Mouse (Mus musculus) Patski (cell line): ENCODE results near the gene Sgca. TPM values are rescaled to one million over a fixed set of nuclear protein-coding genes. Genes with fewer than 3 reads are reported as not detected.
A peak's percentile ranks its signal among the peaks of the same experiment; 100 is the strongest.
"Not testable (repeated sequence)": the region's sequence is repeated elsewhere in the genome, so short reads cannot be mapped to it uniquely, and the experiment has no call there.

Experiments
- ATAC-seq: fragments of 100-300 bp; one replicate; pipeline ENCODE4 v1.8.0; 2021
- CTCF ChIA-PET: fragments of 350-600 bp; sonication (Branson Sonifier 250); formaldehyde crosslinking; loops from one replicate; lab custom pipeline; 2022; ENCODE audit warnings: inconsistent platforms; lab: Charles Lee
- POLR2A ChIA-PET: fragments of 350-600 bp; sonication (Branson Sonifier 250); formaldehyde crosslinking; loops from one replicate; lab custom pipeline; 2022; ENCODE audit warnings: antibody characterized with exemption, inconsistent platforms; lab: Charles Lee
- DNase-seq: peaks from one replicate; pipeline ENCODE4 v3.0.0-alpha.2; 2011; ENCODE audit warnings: low read depth, low spot score
- H3K27me3 ChIP-seq: fragments of 371-371 bp; one replicate; pipeline ENCODE4 v1.5.1; 2021
- CTCF ChIP-seq: fragments of 100-300 bp; IDR thresholded peaks from one replicate; pipeline ENCODE4 v1.5.1; 2021
- in situ Hi-C: fragments of 300-500 bp; cut with MboI; formaldehyde crosslinking; loops from 3 replicates; pipeline ENCODE4 v1.11.1; 2018; ENCODE audit warnings: low pct_unique_long_range_greater_than_20kb, mixed read lengths
- polyA plus RNA-seq: library from polyadenylated mRNA; unstranded; gene quantifications from one replicate; pipeline ENCODE4 v1.2.3, GENCODE M21; 2021

Gene Sgca
- polyA plus RNA-seq, 1 experiment from 2014 or later, result 0.47 TPM

DNA sequence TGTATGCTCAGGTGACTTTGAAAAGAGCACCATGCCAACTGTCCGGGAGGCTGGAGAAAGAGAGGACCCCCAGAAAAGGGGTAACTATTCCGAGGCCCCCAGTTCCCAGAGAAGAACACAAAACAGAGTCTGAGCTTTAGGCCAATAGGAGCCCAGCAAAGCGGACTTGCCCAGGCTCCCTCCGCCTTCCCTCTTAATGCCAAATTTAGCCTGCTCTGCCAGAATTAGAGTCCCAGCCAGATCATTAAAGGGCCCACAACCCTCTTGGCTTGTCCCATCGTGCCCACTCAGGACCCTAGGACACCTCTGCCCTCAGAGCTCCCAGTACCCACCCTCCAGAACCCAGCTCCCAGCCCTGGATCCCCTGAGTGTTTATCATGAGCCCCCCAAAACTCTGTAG is 3.2 kb downstream of the Sgca start:
- ChIA-PET CTCF (interaction anchor here (1.2 to 3.5 kb wide), 2 partner anchors 31 to 36 kb away, joined by 4 to 23 read pairs; no protein-coding TSS in a partner anchor), POLR2A (interaction anchor here (0.8 kb wide), 1 partner anchor 17 kb away, joined by 3 read pairs; no protein-coding TSS in a partner anchor)
- H3K27me3 ChIP-seq, result no peaks in the 10 kb centered on the region
- in situ Hi-C loops, result loop anchor here (5.0 kb wide), 1 partner anchor 36 kb away; the partner anchor contains the start of gene Col1a1
- TF ChIP-seq CTCF, result no peak
- ATAC-seq (no peak), DNase-seq (no peak)

DNA sequence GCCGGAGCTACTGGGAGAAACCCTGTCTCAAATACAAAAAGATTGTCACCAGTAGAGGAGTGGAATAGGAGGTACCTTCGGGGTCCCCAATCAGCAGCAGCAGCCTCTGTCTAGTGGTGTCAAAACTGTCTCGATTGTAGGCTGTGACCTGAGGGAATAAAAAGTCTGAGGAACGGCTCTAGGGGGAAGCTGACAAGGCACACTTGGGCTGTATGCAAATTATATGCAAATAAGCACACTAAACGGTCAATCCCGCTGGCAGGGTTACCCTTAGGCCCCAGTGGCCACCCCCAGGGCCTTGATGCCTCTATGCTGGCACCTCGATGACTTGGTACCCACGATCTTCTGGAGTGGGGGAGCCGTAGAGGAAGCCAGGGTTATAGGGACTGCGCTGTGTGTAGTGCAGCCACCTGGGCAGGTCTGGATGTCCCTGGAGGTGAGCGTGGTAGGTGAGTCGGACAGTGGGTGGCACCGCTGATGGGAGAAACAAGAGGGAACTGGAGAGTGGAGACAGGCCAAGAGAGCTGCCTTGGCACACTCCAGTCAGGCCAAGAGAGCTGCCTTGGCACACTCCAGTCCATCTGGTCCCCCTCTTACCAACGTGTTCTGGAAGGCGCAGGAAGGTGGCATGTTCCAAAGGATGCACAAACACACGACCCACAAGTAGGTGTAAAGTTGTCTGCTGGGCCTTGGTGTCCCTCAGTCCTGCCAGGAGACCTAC is 4.1 kb downstream of the Sgca start:
- ATAC-seq (no peak), DNase-seq (no peak)
- in situ Hi-C loops, result loop anchor here (5.0 kb wide), 1 partner anchor 35 kb away; the partner anchor contains the start of gene Col1a1
- CTCF ChIA-PET, result interaction anchor here (1.2 to 3.5 kb wide), 2 partner anchors 31 to 35 kb away, joined by 4 to 23 read pairs; no protein-coding TSS in a partner anchor
- H3K27me3 ChIP-seq, result no peaks in the 10 kb centered on the region
- TF ChIP-seq CTCF, result no peak
- POLR2A ChIA-PET, result interaction anchor here (0.5 kb wide), 1 partner anchor 19 kb away, joined by 4 read pairs; the partner anchor contains the start of gene Ppp1r9b

DNA sequence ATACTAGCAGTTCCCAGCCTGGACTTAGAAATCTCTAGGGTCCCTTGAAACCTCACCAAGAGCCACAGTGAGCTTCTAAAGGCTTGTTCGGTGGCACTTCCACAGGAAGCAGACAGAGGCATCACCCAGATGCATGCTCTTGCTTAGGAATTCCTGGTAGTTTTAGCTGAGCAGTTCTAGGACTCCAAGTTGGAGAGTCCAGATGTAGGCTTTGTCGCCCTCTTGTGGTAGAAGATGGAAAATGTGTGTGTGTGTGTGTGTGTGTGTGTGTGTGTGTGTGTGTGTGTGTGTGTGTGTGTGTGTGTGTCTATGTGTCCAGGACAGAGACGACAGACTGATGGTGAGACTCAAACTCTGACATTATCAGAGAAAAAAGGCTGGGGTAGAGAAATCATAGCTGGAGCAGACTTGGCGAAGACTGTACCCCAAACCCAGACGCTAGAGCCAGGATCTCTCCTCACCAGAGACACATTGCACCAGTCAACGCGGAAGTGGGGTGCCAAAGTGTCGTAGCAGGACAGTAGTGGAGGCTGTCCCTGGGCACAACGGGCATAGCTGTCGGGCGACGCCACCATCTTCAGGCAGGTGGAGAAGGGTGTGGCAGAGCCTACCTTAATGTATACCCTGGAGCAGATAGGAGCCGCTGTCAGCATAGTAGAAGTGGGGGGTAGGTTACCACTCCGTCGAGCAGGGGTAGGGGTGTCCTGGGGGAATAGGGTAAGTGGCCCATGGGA is 5.8 kb downstream of the Sgca start:
- ChIA-PET POLR2A (interaction anchor here (0.6 kb wide), 1 partner anchor 92 kb away, joined by 4 read pairs; no protein-coding TSS in a partner anchor), CTCF (interaction anchor here (0.7 to 3.5 kb wide), 12 partner anchors 8 to 135 kb away, joined by 3 to 23 read pairs (median 5); partner anchors contain the start of gene Ppp1r9b)
- in situ Hi-C loops, result loop anchor here (5.0 kb wide), 1 partner anchor 33 kb away; the partner anchor contains the start of gene Col1a1
- ATAC-seq (no peak), DNase-seq (no peak)
- TF ChIP-seq CTCF, result peak; percentile 77
- no peaks in the 10 kb centered on the region for H3K27me3 ChIP-seq

DNA sequence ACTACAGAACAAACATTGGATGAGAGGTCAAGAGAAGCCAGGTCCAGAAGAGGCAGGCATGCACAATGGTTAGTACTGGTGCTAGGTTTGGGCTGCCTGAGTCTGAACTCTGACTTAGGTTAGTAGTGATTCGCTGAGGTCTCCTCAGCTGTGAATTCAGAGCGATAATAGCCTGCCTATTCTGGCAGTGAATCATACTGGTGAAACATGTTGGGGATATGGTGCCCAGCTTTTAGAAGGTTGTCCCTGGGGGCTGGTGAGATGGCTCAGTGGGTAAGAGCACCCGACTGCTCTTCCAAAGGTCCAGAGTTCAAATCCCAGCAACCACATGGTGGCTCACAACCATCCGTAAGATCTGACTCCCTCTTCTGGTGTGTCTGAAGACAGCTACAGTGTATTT is 6.4 kb downstream of the Sgca start:
- CTCF ChIA-PET, result interaction anchor here (0.9 to 3.5 kb wide), 12 partner anchors 8 to 103 kb away, joined by 3 to 23 read pairs (median 5); partner anchors contain the start of gene Ppp1r9b
- not testable (repeated sequence) for ATAC-seq, H3K27me3 ChIP-seq, DNase-seq
- in situ Hi-C loops, result loop anchor here (5.0 kb wide), 1 partner anchor 32 kb away; the partner anchor contains the start of gene Col1a1
- POLR2A ChIA-PET, result interaction anchor here (0.6 kb wide), 1 partner anchor 91 kb away, joined by 4 read pairs; no protein-coding TSS in a partner anchor

DNA sequence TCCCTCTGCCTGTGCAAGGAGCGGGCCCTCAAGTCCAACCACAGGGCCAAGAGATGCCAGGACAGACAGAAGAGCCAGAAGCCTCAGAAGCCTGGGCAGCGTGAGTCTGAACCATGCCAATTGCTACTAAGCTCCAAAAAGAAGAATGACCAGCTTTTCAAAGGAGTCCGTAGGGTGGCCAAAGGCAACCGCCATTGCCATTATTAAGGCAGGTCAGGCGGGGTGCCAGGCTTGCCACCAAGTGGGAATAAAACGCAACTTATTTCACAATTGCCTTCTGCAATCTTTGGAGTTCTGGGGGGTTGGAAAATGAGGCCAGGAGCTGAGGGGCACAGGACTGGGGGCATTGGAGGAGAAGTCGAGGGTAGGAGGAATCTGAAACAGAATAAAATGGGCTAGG is 7.9 kb downstream of the Sgca start:
- CTCF ChIA-PET, result interaction anchor here (1.4 to 1.9 kb wide), 3 partner anchors 11 to 31 kb away, joined by 4 to 5 read pairs (median 5); no protein-coding TSS in a partner anchor
- POLR2A ChIA-PET, result no interaction called here
- in situ Hi-C loops, result no loop called here
- ATAC-seq (no peak), DNase-seq (no peak)
- no peaks in the 10 kb centered on the region for H3K27me3 ChIP-seq
- TF ChIP-seq CTCF, result no peak

DNA sequence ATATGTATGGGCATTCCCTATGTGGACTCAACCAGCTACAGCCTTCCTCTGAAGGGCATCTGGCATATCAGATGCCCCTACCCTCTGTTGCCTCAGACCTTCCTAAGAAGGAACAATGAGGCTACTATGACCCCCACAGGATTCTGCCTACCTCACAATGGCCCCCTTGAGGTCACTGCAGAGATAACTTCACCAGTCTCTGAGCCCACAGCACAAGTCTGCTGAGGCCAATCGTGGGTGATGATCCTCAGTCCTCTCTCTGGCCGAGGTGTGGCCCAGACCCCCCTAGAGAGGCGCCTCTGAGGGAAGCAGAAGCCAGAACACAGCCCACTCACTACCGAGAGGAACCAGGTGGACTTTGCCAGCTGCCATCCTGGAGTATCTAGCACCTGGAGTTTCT is 8.7 kb downstream of the Sgca start, which contains the start of gene Hils1:
TSS of gene Hils1 (plus strand) at position 175 of the 400 bp plus-strand sequence.
- ChIA-PET CTCF (interaction anchor here (1.4 to 1.9 kb wide), 2 partner anchors 28 to 30 kb away, joined by 4 to 5 read pairs; no protein-coding TSS in a partner anchor), POLR2A (no interaction called here)
- no peaks in the 10 kb centered on the region for H3K27me3 ChIP-seq
- no peak for DNase-seq
- no peak for TF ChIP-seq CTCF
- ATAC-seq, result no peak
- in situ Hi-C loops, result no loop called here

DNA sequence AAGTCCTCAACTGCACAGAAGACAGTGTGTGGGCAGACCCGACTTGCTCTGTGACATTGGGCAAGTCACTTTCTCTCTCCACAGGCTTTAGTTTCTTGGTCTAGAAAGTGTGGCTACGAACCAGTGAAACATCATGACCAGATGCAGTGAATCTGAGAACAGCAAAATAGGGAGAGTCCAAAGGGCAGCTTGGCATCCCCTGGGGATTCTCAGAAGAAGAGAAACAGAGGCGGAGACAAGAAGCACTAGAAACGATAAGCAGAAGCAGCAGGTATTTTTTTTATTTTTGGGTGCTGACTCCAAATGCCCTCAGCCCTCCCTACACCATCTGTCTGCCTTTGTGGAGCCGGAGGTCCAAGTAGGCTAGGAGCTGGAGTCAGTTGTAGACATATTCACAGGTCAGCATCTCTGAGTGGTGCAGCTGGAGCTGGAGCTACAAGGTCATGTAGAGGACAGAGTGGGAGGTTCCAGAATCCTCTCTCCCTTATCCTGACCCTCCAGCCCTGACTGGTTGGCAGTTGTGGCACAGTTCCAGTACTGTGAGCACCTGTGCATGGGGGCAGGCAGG is 13.5 kb downstream of the Sgca start:
- CTCF ChIA-PET, result interaction anchor here (1.1 to 1.5 kb wide), 3 partner anchors 8 to 96 kb away, joined by 3 to 6 read pairs (median 5); no protein-coding TSS in a partner anchor
- POLR2A ChIA-PET, result interaction anchor here (0.6 kb wide), 1 partner anchor 18 kb away, joined by 3 read pairs; no protein-coding TSS in a partner anchor
- no peak for TF ChIP-seq CTCF
- DNase-seq, result no peak
- in situ Hi-C loops, result loop anchor here (5.0 kb wide), 1 partner anchor 1430 kb away; no protein-coding TSS in a partner anchor
- no peaks in the 10 kb centered on the region for H3K27me3 ChIP-seq
- no peak for ATAC-seq

DNA sequence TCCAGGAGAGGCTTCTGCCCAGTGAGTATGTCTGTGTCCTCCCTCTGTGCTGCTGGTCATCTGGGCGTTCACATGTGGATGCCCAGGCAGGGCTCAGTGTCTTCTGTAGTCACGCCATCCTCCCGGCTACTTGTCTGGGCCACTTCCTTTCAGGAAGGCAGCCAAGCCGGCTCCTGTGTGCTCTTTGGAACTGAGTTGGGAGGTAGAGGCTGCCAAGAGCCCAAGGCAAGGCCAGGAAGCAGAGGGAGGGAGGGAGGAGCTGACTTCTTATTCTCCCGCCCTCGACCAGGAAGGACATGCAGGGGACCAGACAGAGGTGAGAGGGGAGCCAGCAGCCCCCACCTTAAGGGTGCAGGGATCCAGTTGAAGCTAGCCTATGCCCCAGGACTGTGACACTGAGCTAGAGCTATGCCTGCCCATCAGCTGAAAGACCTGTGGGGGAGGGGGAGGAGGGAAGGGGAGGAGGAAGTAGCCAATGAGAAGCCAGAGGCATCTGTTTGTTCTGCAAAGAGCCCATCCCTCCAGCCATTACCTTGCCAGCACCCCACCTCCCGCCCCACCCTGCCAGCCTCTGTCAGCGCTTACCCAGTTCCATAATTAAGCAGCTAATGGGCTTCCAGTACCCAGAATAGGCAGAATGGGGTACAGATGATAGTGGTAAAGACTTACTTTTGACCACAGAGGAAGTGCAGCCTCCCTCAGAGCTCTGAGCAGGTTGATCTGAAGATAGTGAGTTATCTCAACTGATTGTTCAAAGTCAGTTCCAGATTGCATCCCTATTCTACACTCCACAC is 17.9 kb downstream of the Sgca start:
- no peak for DNase-seq
- no peaks in the 10 kb centered on the region for H3K27me3 ChIP-seq
- no peak for TF ChIP-seq CTCF
- POLR2A ChIA-PET, result no interaction called here
- in situ Hi-C loops, result no loop called here
- ATAC-seq, result no peak
- CTCF ChIA-PET, result interaction anchor here (1.0 kb wide), 1 partner anchor 18 kb away, joined by 3 read pairs; no protein-coding TSS in a partner anchor

DNA sequence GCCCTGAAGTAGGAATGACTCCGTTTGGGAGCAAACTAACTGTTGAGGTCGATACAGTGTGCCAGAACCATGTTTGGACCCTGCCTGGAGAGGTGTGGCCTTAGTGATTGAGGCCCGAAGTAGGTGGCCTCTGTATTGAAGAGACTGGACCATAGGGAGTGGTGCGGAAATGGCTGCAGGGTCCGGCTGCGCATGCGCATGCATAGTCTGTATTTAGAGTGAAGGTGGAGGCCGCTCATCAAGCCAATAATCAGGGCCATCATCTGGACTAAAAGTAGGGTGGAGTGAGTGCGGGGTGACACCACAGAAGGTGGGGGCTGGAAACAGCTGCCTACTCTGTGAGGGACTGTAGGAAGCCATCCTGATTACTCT is 18.4 kb downstream of the Sgca start:
- in situ Hi-C loops, result no loop called here
- DNase-seq (no peak), ATAC-seq (no peak)
- no peaks in the 10 kb centered on the region for H3K27me3 ChIP-seq
- POLR2A ChIA-PET, result no interaction called here
- CTCF ChIA-PET, result interaction anchor here (1.0 kb wide), 1 partner anchor 17 kb away, joined by 3 read pairs; no protein-coding TSS in a partner anchor
- no peak for TF ChIP-seq CTCF
